Comparison of ENCODE assay signal across 13 mouse cellular contexts in genomic region chr5:90492440-90492839, GRCm38 (mm10). TPM values are rescaled to one million over a fixed set of nuclear protein-coding genes. Genes with fewer than 3 reads are reported as not detected.
A peak's percentile ranks its signal among the peaks of the same experiment; 100 is the strongest.
DNase-seq lines count a peak whose midpoint lies in the region; ATAC-seq lines count a peak whose summit lies in the region.
"Had no signal": no experiment of that assay in that cellular context is flagged by ENCODE, and none has a peak within 500 bp of the region (broad histone marks: within the 10 kb centered on the region; RNA-seq: fewer than 3 reads in every experiment).

No protein-coding gene starts in this region.

- H3K4me2 ChIP-seq in heart, embryonic 15.5 days = peak overlapping the region; percentile 45
- H3K4me2 ChIP-seq: limb, embryonic 13.5 days; midbrain, embryonic 13.5 days had no signal

- H3K36me3 ChIP-seq in heart, embryonic 15.5 days = no peaks in the 10 kb centered on the region
- H3K36me3 ChIP-seq: limb, embryonic 13.5 days; midbrain, embryonic 13.5 days; stomach, embryonic 15.5 days had no signal

- no peak overlapping the region for H3K4me3 ChIP-seq in heart, embryonic 15.5 days
- H3K4me3 ChIP-seq: limb, embryonic 13.5 days; midbrain, embryonic 13.5 days; stomach, embryonic 15.5 days had no signal

- no peak for ATAC-seq in heart, embryonic 15.5 days (replicated peaks; ENCODE audit: insufficient number of reproducible peaks, insufficient read depth, low FRiP score, low read depth)
- ATAC-seq in CD4-positive, CD25-positive, alpha-beta regulatory T cell, adult 4 months = peak; percentile 84
- ATAC-seq: midbrain, embryonic 13.5 days had no signal

- no peaks in the 10 kb centered on the region for H3K27me3 ChIP-seq in heart, embryonic 15.5 days
- H3K27me3 ChIP-seq: limb, embryonic 13.5 days; midbrain, embryonic 13.5 days; stomach, embryonic 15.5 days had no signal

- peak overlapping the region; percentile 14; the same call in 1 of the 2 replicates for H3K9ac ChIP-seq in heart, embryonic 15.5 days
- H3K9ac ChIP-seq: limb, embryonic 13.5 days; midbrain, embryonic 13.5 days; stomach, embryonic 15.5 days had no signal

- H3K4me1 ChIP-seq in heart, embryonic 15.5 days (replicated peaks) = 0 out of 2 replicates have a peak, but pooled peaks cover 2% of the 10 kb centered on the region
- H3K4me1 ChIP-seq: limb, embryonic 13.5 days; midbrain, embryonic 13.5 days had no signal

- intact Hi-C loops in heart, postnatal 14 days (cut with DNase I) = no loop called here

- WGBS in heart, embryonic 15.5 days = 66% methylated on average over 9 of the region's 9 CpGs

- no peaks in the 10 kb centered on the region for H3K9me3 ChIP-seq in heart, embryonic 15.5 days (replicated peaks)
- H3K9me3 ChIP-seq: limb, embryonic 13.5 days; midbrain, embryonic 13.5 days; stomach, embryonic 15.5 days had no signal

- H3K27ac ChIP-seq in heart, embryonic 15.5 days = no peak overlapping the region
- H3K27ac ChIP-seq: limb, embryonic 13.5 days; midbrain, embryonic 13.5 days; stomach, embryonic 15.5 days had no signal

- DNase-seq in heart, postnatal 14 days = no peak
- peak; percentile 13 to 22 for DNase-seq in kidney, postnatal 36 days
- peak; percentile 71 to 74 for DNase-seq in spleen, postnatal 36 days (ENCODE audit: low spot score in 2 of 2)
- no peak for DNase-seq in frontal cortex, adult 2 months (ENCODE audit: extremely low spot score in 1 of 2, low spot score in 1 of 2)
- no peak for DNase-seq in adrenal gland, postnatal 25 days
- no peak for DNase-seq in urinary bladder, adult 18-20 months (ENCODE audit: low spot score in 2 of 2)
- DNase-seq: cerebellum, adult 2 months; gastrocnemius, postnatal 36 days had no signal

RNA-seq across cellular contexts. Expression of gene Afp, which starts 1.9 kb away (rescaled TPM):
- 6.7 and 55.5 TPM in 2 replicates for polyA plus RNA-seq in heart, embryonic 15.5 days (2015; fragmentation: Nextera tagmentation; extraction: Ambion mirVana)
- not detected for total RNA-seq in heart, postnatal 14 days (2021)
- polyA plus RNA-seq in CD4-positive, CD25-positive, alpha-beta regulatory T cell, adult 4 months (2017; shearing (Covaris generic)) = 1 to 10 TPM; 3.0 to 5.1 TPM
- 3.4 and 10.5 TPM in 2 replicates for polyA plus RNA-seq in frontal cortex, adult 2 months (2012; rRNA removed)
- total RNA-seq in adrenal gland, postnatal 25 days (2021) = not detected in 2 replicates
- total RNA-seq: gastrocnemius, postnatal 36 days had no signal

RNA-seq across cellular contexts. Expression of gene Afm, which starts 26.3 kb away (rescaled TPM):
- polyA plus RNA-seq in heart, embryonic 15.5 days (2015; fragmentation: Nextera tagmentation; extraction: Ambion mirVana) = 0.15 TPM in 1 of 2 replicates, not detected in the other
- total RNA-seq in heart, postnatal 14 days (2021) = not detected
- polyA plus RNA-seq in CD4-positive, CD25-positive, alpha-beta regulatory T cell, adult 4 months (2017; shearing (Covaris generic)) = not detected
- not detected in 2 replicates for polyA plus RNA-seq in frontal cortex, adult 2 months (2012; rRNA removed)
- 2.4 TPM in 1 of 2 replicates, not detected in the other for total RNA-seq in adrenal gland, postnatal 25 days (2021)
- total RNA-seq: gastrocnemius, postnatal 36 days had no signal
- polyA plus RNA-seq: cerebellum, adult 2 months; limb, embryonic 13.5 days; midbrain, embryonic 13.5 days had no signal

RNA-seq across cellular contexts. Expression of gene Alb, which starts 31.7 kb away (rescaled TPM):
- 3.8 and 28.4 TPM in 2 replicates for polyA plus RNA-seq in heart, embryonic 15.5 days (2015; fragmentation: Nextera tagmentation; extraction: Ambion mirVana)
- under 1 TPM in 1 of 2 experiments, not detected in 1; 0.34 TPM for total RNA-seq in heart, postnatal 14 days (2021)
- not detected for polyA plus RNA-seq in CD4-positive, CD25-positive, alpha-beta regulatory T cell, adult 4 months (2017; shearing (Covaris generic))
- 0.08 and 2.3 TPM in 2 replicates for polyA plus RNA-seq in frontal cortex, adult 2 months (2012; rRNA removed)
- 10.5 and 672 TPM in 2 replicates for total RNA-seq in adrenal gland, postnatal 25 days (2021)

Comparison
In these comparisons a context has a peak if more than half of its experiments do, and no peak if none do; other contexts are left out.
1. DNase-seq: peak in kidney, postnatal 36 days (2 of 2) and spleen, postnatal 36 days (2 of 2); none in heart, postnatal 14 days (0 of 2), frontal cortex, adult 2 months (0 of 2), adrenal gland, postnatal 25 days (single experiment) and urinary bladder, adult 18-20 months (0 of 2).